Mouse (Mus musculus) forebrain, postnatal 0 days (tissue): ENCODE data around the gene Serpine1. TPM values are rescaled to one million over a fixed set of nuclear protein-coding genes. Genes with fewer than 3 reads are reported as not detected.
A peak's percentile ranks its signal among the peaks of the same experiment; 100 is the strongest.

Experiments
- ATAC-seq: fragments of 200-750 bp; cut with Nextera tagmentation; 2 replicates; pipeline ENCODE4 v1.8.0; 2017; ENCODE audit warnings: mild to moderate bottlenecking, moderate library complexity
- DNase-seq: peaks from one replicate; pipeline ENCODE4 v3.0.0-alpha.2; 2015
- H3K27ac ChIP-seq: fragments of 300-500 bp; sonication (generic); 2 replicates; pipeline ENCODE4 v1.5.1; 2014; ENCODE audit warnings: low read depth, mild to moderate bottlenecking, antibody characterized with exemption, low read length, moderate library complexity, mixed read lengths
- H3K27me3 ChIP-seq: fragments of 300-500 bp; sonication (generic); 2 replicates; pipeline ENCODE4 v1.6.1; 2014; ENCODE audit warnings: mild to moderate bottlenecking, low read length, mixed read lengths; ENCODE audit not compliant: insufficient read depth
- H3K36me3 ChIP-seq: fragments of 300-500 bp; sonication (generic); 2 replicates; pipeline ENCODE4 v1.6.1; 2014; ENCODE audit warnings: mild to moderate bottlenecking, moderate library complexity; ENCODE audit not compliant: insufficient read depth
- H3K4me1 ChIP-seq: fragments of 300-500 bp; sonication (generic); 2 replicates; pipeline ENCODE4 v1.6.1; 2014; ENCODE audit warnings: antibody characterized with exemption; ENCODE audit not compliant: insufficient read depth
- H3K4me2 ChIP-seq: fragments of 300-500 bp; sonication (generic); 2 replicates; pipeline ENCODE4 v1.6.1; 2014; ENCODE audit warnings: low read depth, mild to moderate bottlenecking, moderate library complexity
- H3K4me3 ChIP-seq: fragments of 300-500 bp; sonication (generic); 2 replicates; pipeline ENCODE4 v1.5.1; 2014; ENCODE audit warnings: low read depth, low read length, mixed read lengths
- H3K9ac ChIP-seq: fragments of 300-500 bp; sonication (generic); 2 replicates; pipeline ENCODE4 v1.6.1; 2014; ENCODE audit warnings: mild to moderate bottlenecking
- H3K9me3 ChIP-seq: fragments of 300-500 bp; sonication (generic); 2 replicates; pipeline ENCODE4 v1.6.1; 2016; ENCODE audit warnings: low read length
- CTCF ChIP-seq: sonication (generic); IDR thresholded peaks from 2 replicates; pipeline ENCODE4 v1.5.1; 2016; ENCODE audit warnings: antibody characterized with exemption, control low read depth, low read depth
- WGBS: fragments of 180-500 bp; shearing (Covaris S2); extraction: QIAGEN DNeasy Blood & Tissue Kit; methylation state at CpG from one replicate; pipeline ENCODE4 v1.1.7; 2014; 5-methylcytosine and 5-hydroxymethylcytosine counted together
- polyA plus RNA-seq: library from polyadenylated mRNA; unstranded; fragments of >200 nt; fragmentation: Nextera tagmentation; extraction: Ambion mirVana; gene quantifications from 2 replicates; pipeline ENCODE4 v1.2.1, GENCODE M21; 2015
- total RNA-seq: library from RNA; depleted of rRNA; stranded (reverse); fragments of >200 nt; gene quantifications from 2 replicates; pipeline ENCODE4 v1.2.3, GENCODE M21; 2014

Gene Serpine1
- total and polyA plus RNA-seq, 2 experiments from 2014 or later = 0.28 to 3.1 TPM

DNA sequence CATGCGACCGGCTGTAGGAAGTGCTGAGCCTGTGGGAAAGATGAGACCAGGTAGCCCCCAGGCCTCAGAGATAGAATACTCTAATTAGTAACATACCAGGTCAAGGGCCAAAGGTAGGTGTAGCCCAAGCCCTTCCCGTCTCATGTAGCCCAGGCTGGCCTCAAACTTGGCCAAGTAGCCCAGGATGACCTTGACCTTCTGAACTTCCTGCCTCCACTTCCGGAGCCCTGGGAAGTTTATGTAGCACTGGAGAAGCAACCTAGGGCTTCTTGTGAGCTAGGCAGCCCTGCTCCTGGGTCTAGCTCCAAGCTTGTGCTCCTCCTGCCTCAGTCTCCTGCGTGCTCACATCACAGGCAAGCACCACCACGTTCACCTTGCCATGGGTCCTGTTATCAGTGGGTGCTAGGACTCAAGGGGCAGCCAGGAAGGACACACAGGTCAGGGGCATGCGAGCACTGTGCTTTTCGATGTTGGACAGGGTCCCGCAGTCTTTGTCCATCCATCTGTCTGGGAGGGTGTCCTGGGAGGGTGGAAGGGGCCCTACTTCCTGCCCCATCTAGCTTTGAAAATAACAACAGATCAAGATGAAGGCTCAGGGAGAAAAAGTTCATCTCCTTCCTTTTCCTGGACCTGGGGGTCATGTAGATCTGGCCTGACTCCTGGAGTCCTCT lies 43.0 kb upstream of the Serpine1 start:
- H3K27ac ChIP-seq = no peak overlapping the region
- peak overlapping the region; percentile 44; the same call in 1 of the 2 replicates for H3K9ac ChIP-seq
- H3K4me3 ChIP-seq = no peak overlapping the region
- DNase-seq (no peak), ATAC-seq (no peak)
- H3K4me1 ChIP-seq = no peaks in the 10 kb centered on the region
- WGBS = 88% methylated on average over 9 of the region's 9 CpGs
- H3K36me3 ChIP-seq = no peaks in the 10 kb centered on the region
- no peaks in the 10 kb centered on the region for H3K27me3 ChIP-seq
- TF ChIP-seq CTCF = no peak
- H3K4me2 ChIP-seq = no peak overlapping the region; the same call in 1 of the 2 replicates
- no peaks in the 10 kb centered on the region for H3K9me3 ChIP-seq

DNA sequence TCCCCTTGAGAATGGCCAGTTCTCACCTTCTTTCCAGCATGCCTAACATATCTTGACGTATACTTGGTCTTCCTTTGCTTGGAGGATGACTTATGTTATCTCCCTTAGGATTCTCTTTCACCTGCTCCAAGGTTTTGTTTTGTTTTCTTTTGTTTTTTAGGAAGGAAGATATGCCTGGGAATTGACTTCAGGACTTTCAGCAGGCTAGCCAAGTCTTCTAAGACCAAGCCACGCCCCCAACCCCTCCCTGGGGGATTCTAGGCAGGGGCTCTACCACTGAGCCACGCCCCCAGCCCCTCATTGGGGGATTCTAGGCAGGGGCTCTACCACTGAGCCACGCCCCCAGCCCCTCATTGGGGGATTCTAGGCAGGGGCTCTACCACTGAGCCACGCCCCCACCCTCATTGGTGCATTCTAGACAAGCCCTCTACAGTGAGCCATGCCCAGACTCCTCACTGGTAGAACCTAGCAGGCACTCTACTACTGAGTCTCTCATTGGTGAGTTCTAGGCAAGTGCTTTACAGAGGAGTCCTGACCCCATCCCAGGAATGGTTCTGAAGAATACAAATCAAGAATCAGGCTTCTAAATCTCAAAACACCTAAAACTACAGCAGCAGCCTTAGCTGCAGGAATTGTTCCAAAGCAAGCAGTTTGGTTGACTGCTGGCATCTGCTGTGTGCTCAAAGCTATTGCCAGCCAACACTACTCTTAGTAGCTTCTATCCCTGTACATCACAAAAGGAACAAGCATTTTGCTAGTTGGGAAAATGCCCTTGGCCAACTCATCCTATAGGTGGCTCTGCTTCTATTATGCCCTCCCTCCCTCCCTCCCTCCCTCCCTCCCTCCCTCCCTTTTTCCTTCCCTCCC lies 39.7 kb upstream of the Serpine1 start:
- ATAC-seq (no peak), DNase-seq (peak; percentile 42)
- no peaks in the 10 kb centered on the region for H3K9me3 ChIP-seq
- no peaks in the 10 kb centered on the region for H3K36me3 ChIP-seq
- H3K9ac ChIP-seq = no peak overlapping the region
- TF ChIP-seq CTCF = no peak
- H3K4me2 ChIP-seq = no peak overlapping the region
- WGBS = 92% methylated on average over 5 of the region's 5 CpGs
- H3K4me1 ChIP-seq = no peaks in the 10 kb centered on the region
- no peaks in the 10 kb centered on the region for H3K27me3 ChIP-seq
- no peak overlapping the region for H3K4me3 ChIP-seq
- no peak overlapping the region for H3K27ac ChIP-seq

- no peaks in the 10 kb centered on the region for H3K27me3 ChIP-seq
- H3K4me3 ChIP-seq = no peak overlapping the region
- no peak overlapping the region for H3K27ac ChIP-seq
- no peak overlapping the region for H3K4me2 ChIP-seq
- WGBS = 94% methylated on average over 12 of the region's 12 CpGs
- ATAC-seq = no peak
- no peaks in the 10 kb centered on the region for H3K36me3 ChIP-seq
- H3K4me1 ChIP-seq = no peaks in the 10 kb centered on the region
- TF ChIP-seq CTCF = no peak
- no peak overlapping the region for H3K9ac ChIP-seq
- H3K9me3 ChIP-seq = no peaks in the 10 kb centered on the region
- DNase-seq = no peak
Observed at GRCm38 (mm10) chr5:137110863-137111262, 38.8 kb upstream of the Serpine1 start.

- no peak overlapping the region for H3K27ac ChIP-seq
- H3K27me3 ChIP-seq = no peaks in the 10 kb centered on the region
- H3K9me3 ChIP-seq = no peaks in the 10 kb centered on the region
- ATAC-seq = no peak
- H3K9ac ChIP-seq = no peak overlapping the region
- H3K4me2 ChIP-seq = no peak overlapping the region
- no peak for DNase-seq
- H3K36me3 ChIP-seq = no peaks in the 10 kb centered on the region
- H3K4me1 ChIP-seq = no peaks in the 10 kb centered on the region
- H3K4me3 ChIP-seq = no peak overlapping the region
- TF ChIP-seq CTCF = no peak
- WGBS = 63% methylated on average over 25 of the region's 25 CpGs
Observed at GRCm38 (mm10) chr5:137109941-137110593, 38.0 kb upstream of the Serpine1 start.

DNA sequence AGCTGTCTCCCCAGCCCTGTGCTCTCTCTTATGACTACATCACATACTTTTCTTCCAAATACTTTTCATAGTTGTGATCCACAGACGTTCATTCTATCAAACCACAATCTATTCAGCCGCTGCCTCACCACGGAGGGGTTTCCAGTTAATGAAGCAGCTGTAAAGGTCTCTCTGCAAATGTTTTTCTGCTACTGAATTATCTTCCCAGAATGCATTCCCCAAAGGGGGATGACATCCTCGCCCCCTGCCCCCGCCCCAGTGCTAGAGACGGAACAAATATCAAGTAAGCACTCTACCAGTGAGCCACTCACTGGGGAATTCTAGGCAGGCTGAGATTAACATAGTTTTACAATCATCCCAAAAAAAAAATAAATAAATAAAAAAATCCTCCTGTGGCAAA lies 36.0 kb upstream of the Serpine1 start:
- H3K27ac ChIP-seq = no peak overlapping the region
- 63% methylated on average over 6 of the region's 6 CpGs for WGBS
- H3K36me3 ChIP-seq = no peaks in the 10 kb centered on the region
- no peaks in the 10 kb centered on the region for H3K4me1 ChIP-seq
- no peak for TF ChIP-seq CTCF
- no peak overlapping the region for H3K4me2 ChIP-seq
- no peak overlapping the region for H3K9ac ChIP-seq
- no peak overlapping the region for H3K4me3 ChIP-seq
- no peaks in the 10 kb centered on the region for H3K9me3 ChIP-seq
- H3K27me3 ChIP-seq = no peaks in the 10 kb centered on the region
- no peak for ATAC-seq
- DNase-seq = no peak

- no peak overlapping the region for H3K4me3 ChIP-seq
- no peaks in the 10 kb centered on the region for H3K4me1 ChIP-seq
- no peak for ATAC-seq
- no peaks in the 10 kb centered on the region for H3K36me3 ChIP-seq
- DNase-seq = no peak
- H3K27me3 ChIP-seq = no peaks in the 10 kb centered on the region
- H3K27ac ChIP-seq = no peak overlapping the region
- no peak for TF ChIP-seq CTCF
- no peak overlapping the region for H3K4me2 ChIP-seq
- 85% methylated on average over 8 of the region's 8 CpGs for WGBS
- no peak overlapping the region for H3K9ac ChIP-seq
- H3K9me3 ChIP-seq = no peaks in the 10 kb centered on the region
Observed at GRCm38 (mm10) chr5:137107670-137108069, 35.6 kb upstream of the Serpine1 start.

- no peak overlapping the region for H3K27ac ChIP-seq
- TF ChIP-seq CTCF = peak; percentile 92
- H3K27me3 ChIP-seq = no peaks in the 10 kb centered on the region
- H3K4me3 ChIP-seq = no peak overlapping the region
- no peak overlapping the region for H3K9ac ChIP-seq
- H3K36me3 ChIP-seq = no peaks in the 10 kb centered on the region
- DNase-seq (peak; percentile 94), ATAC-seq (peak; percentile 77)
- H3K4me1 ChIP-seq = no peaks in the 10 kb centered on the region
- no peaks in the 10 kb centered on the region for H3K9me3 ChIP-seq
- H3K4me2 ChIP-seq = peak overlapping the region; percentile 36
- WGBS = 5% methylated on average over 6 of the region's 6 CpGs
Observed at GRCm38 (mm10) chr5:137107024-137107423, 35.0 kb upstream of the Serpine1 start.
